Mouse (Mus musculus): ENCODE data around the gene Runx2. TPM values are rescaled to one million over a fixed set of nuclear protein-coding genes. Genes with fewer than 3 reads are reported as not detected.

The Runx2 gene
- polyA plus RNA-seq, 1 experiment, result 21.5 TPM

- TF ChIP-seq POLR2A (IDR thresholded peaks at IDR 0.05; ENCODE audit: borderline replicate concordance, control insufficient read depth, low read depth, low read length), result no peak
- TF ChIP-seq CTCF (IDR thresholded peaks at IDR 0.05; ENCODE audit: control insufficient read depth, insufficient read depth, low read length), result no peak
- Histone ChIP-seq H3K27ac (ENCODE audit: control insufficient read depth, insufficient read depth, low read depth, low read length, poor library complexity) (no peak overlapping the region), H3K4me3 (replicated peaks; ENCODE audit: control insufficient read depth, low read depth, low read length) (no peak overlapping the region), H3K4me1 (ENCODE audit: control insufficient read depth, insufficient read depth, low read length) (no peaks in the 10 kb centered on the region; the same call in 1 of the 2 replicates)
- 71% methylated on average over 11 of the region's 11 CpGs for WGBS
Measured at GRCm38 (mm10) chr17:44601317-44602021, 213.1 kb downstream of the Runx2 start.

GRCm38 (mm10) chr17:44599856-44600255 lies 214.7 kb downstream of the Runx2 start:
- TF ChIP-seq CTCF (IDR thresholded peaks at IDR 0.05; ENCODE audit: control insufficient read depth, insufficient read depth, low read length), result no peak
- no peak for TF ChIP-seq POLR2A (IDR thresholded peaks at IDR 0.05; ENCODE audit: borderline replicate concordance, control insufficient read depth, low read depth, low read length)
- Histone ChIP-seq H3K27ac (ENCODE audit: control insufficient read depth, insufficient read depth, low read depth, low read length, poor library complexity) (no peak overlapping the region), H3K4me1 (ENCODE audit: control insufficient read depth, insufficient read depth, low read length) (no peaks in the 10 kb centered on the region; the same call in 1 of the 2 replicates), H3K4me3 (replicated peaks; ENCODE audit: control insufficient read depth, low read depth, low read length) (no peak overlapping the region)
- WGBS, result 64% methylated on average over 1 of the region's 1 CpGs

GRCm38 (mm10) chr17:44599132-44599531 lies 215.5 kb downstream of the Runx2 start:
- WGBS, result 63% methylated on average over 2 of the region's 2 CpGs
- no peak overlapping the region for H3K4me3 ChIP-seq (replicated peaks; ENCODE audit: control insufficient read depth, low read depth, low read length)
- TF ChIP-seq POLR2A (IDR thresholded peaks at IDR 0.05; ENCODE audit: borderline replicate concordance, control insufficient read depth, low read depth, low read length), result no peak
- H3K4me1 ChIP-seq (ENCODE audit: control insufficient read depth, insufficient read depth, low read length), result no peaks in the 10 kb centered on the region; the same call in 1 of the 2 replicates
- H3K27ac ChIP-seq (ENCODE audit: control insufficient read depth, insufficient read depth, low read depth, low read length, poor library complexity), result no peak overlapping the region

GRCm38 (mm10) chr17:44597918-44598504 lies 216.6 kb downstream of the Runx2 start:
- Histone ChIP-seq H3K4me3 (replicated peaks; ENCODE audit: control insufficient read depth, low read depth, low read length) (no peak overlapping the region), H3K4me1 (ENCODE audit: control insufficient read depth, insufficient read depth, low read length) (no peaks in the 10 kb centered on the region; the same call in 1 of the 2 replicates), H3K27ac (ENCODE audit: control insufficient read depth, insufficient read depth, low read depth, low read length, poor library complexity) (no peak overlapping the region)
- 80% methylated on average over 8 of the region's 8 CpGs for WGBS
- TF ChIP-seq POLR2A (IDR thresholded peaks at IDR 0.05; ENCODE audit: borderline replicate concordance, control insufficient read depth, low read depth, low read length), result no peak
- TF ChIP-seq CTCF (IDR thresholded peaks at IDR 0.05; ENCODE audit: control insufficient read depth, insufficient read depth, low read length), result no peak

- H3K4me3 ChIP-seq (replicated peaks; ENCODE audit: control insufficient read depth, low read depth, low read length), result no peak overlapping the region
- H3K27ac ChIP-seq (ENCODE audit: control insufficient read depth, insufficient read depth, low read depth, low read length, poor library complexity), result no peak overlapping the region
- no peak for TF ChIP-seq POLR2A (IDR thresholded peaks at IDR 0.05; ENCODE audit: borderline replicate concordance, control insufficient read depth, low read depth, low read length)
- TF ChIP-seq CTCF (IDR thresholded peaks at IDR 0.05; ENCODE audit: control insufficient read depth, insufficient read depth, low read length), result no peak
- H3K4me1 ChIP-seq (ENCODE audit: control insufficient read depth, insufficient read depth, low read length), result no peaks in the 10 kb centered on the region
- WGBS, result 82% methylated on average over 6 of the region's 6 CpGs
Measured at GRCm38 (mm10) chr17:44592737-44593090, 221.9 kb downstream of the Runx2 start.

GRCm38 (mm10) chr17:44592067-44592736 lies 222.4 kb downstream of the Runx2 start:
- Histone ChIP-seq H3K4me1 (ENCODE audit: control insufficient read depth, insufficient read depth, low read length) (no peaks in the 10 kb centered on the region), H3K4me3 (replicated peaks; ENCODE audit: control insufficient read depth, low read depth, low read length) (no peak overlapping the region), H3K27ac (ENCODE audit: control insufficient read depth, insufficient read depth, low read depth, low read length, poor library complexity) (no peak overlapping the region)
- no peak for TF ChIP-seq POLR2A (IDR thresholded peaks at IDR 0.05; ENCODE audit: borderline replicate concordance, control insufficient read depth, low read depth, low read length)
- TF ChIP-seq CTCF (IDR thresholded peaks at IDR 0.05; ENCODE audit: control insufficient read depth, insufficient read depth, low read length), result no peak
- WGBS, result 77% methylated on average over 16 of the region's 16 CpGs

GRCm38 (mm10) chr17:44588470-44588869 lies 226.1 kb downstream of the Runx2 start:
- Histone ChIP-seq H3K27ac (ENCODE audit: control insufficient read depth, insufficient read depth, low read depth, low read length, poor library complexity) (no peak overlapping the region), H3K4me1 (ENCODE audit: control insufficient read depth, insufficient read depth, low read length) (no peaks in the 10 kb centered on the region), H3K4me3 (replicated peaks; ENCODE audit: control insufficient read depth, low read depth, low read length) (no peak overlapping the region)
- WGBS, result 77% methylated on average over 3 of the region's 3 CpGs
- TF ChIP-seq CTCF (IDR thresholded peaks at IDR 0.05; ENCODE audit: control insufficient read depth, insufficient read depth, low read length), result no peak
- TF ChIP-seq POLR2A (IDR thresholded peaks at IDR 0.05; ENCODE audit: borderline replicate concordance, control insufficient read depth, low read depth, low read length), result no peak

GRCm38 (mm10) chr17:44588020-44588419 lies 226.6 kb downstream of the Runx2 start:
- TF ChIP-seq POLR2A (IDR thresholded peaks at IDR 0.05; ENCODE audit: borderline replicate concordance, control insufficient read depth, low read depth, low read length), result no peak
- no peak for TF ChIP-seq CTCF (IDR thresholded peaks at IDR 0.05; ENCODE audit: control insufficient read depth, insufficient read depth, low read length)
- 85% methylated on average over 3 of the region's 3 CpGs for WGBS
- no peak overlapping the region for H3K4me3 ChIP-seq (replicated peaks; ENCODE audit: control insufficient read depth, low read depth, low read length)

More at GRCm38 (mm10) chr17:44588020-44588419, 226.6 kb downstream of the Runx2 start:
- no peaks in the 10 kb centered on the region for H3K4me1 ChIP-seq (ENCODE audit: control insufficient read depth, insufficient read depth, low read length)
- H3K27ac ChIP-seq (ENCODE audit: control insufficient read depth, insufficient read depth, low read depth, low read length, poor library complexity), result no peak overlapping the region
